Mouse (Mus musculus): ENCODE results near the gene Cnnm4.

DNA sequence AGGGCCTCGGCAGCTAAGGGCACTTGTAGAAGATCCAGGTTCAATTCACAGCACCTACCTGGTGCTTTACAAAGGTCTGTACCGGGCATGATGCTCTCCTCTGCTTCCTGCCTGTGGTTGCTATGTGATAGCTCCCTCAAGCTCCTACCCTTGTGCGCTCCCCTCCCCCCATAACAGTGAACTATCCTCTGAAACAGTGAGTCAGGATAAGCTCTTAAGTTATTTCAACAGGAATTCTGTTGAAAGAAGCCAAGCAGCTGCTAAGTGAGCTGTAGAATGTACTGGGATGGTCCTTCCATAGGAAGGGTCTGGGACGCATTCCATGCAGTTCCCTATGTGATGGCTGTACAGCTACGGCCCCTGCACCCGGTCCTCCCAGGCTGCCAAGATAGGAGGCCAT is 62.1 kb downstream of the Cnnm4 start:
- no peak for TF ChIP-seq CHD2 (IDR thresholded peaks at IDR 0.05; ENCODE audit: low read depth, low read length)
- no peak for TF ChIP-seq MAFK (IDR thresholded peaks at IDR 0.05; ENCODE audit: insufficient read depth, low read depth, low read length)
- no peak for TF ChIP-seq ZC3H11A (IDR thresholded peaks at IDR 0.05; ENCODE audit: borderline replicate concordance, low read depth, low read length)

Data from ES-E14 (cell line).